Mouse (Mus musculus) MEL (cell line): Measurements from ENCODE around the gene Sgpp2. TPM values are rescaled to one million over a fixed set of nuclear protein-coding genes. Genes with fewer than 3 reads are reported as not detected.

ENCODE experiments used
- DNase-seq: peaks from one replicate; pipeline ENCODE4 v3.0.0; 2011; ENCODE audit warnings: low read depth, low spot score
- H3K27ac ChIP-seq: 2 replicates; pipeline ENCODE4 v1.5.1; 2012; ENCODE audit warnings: low read depth, mild to moderate bottlenecking, control low read depth, low read length, moderate library complexity; ENCODE audit not compliant: control insufficient read depth
- H3K27me3 ChIP-seq, 2 experiments: fragments of 150-350 bp in 1 of 2; sonication (generic) in 1 of 2; 2 replicates each; pipeline ENCODE4 v1.6.1; 2012; ENCODE audit warnings: low read length in 2 of 2, mild to moderate bottlenecking in 2 of 2, improper control_type of control experiment in 1 of 2, moderate library complexity in 1 of 2; ENCODE audit not compliant: insufficient read depth in 2 of 2, control insufficient read depth in 1 of 2
- H3K36me3 ChIP-seq, 2 experiments: 2 replicates each; pipeline ENCODE4 v1.6.1; 2012 to 2014; ENCODE audit warnings: low read length in 2 of 2, improper control_type of control experiment in 1 of 2, inconsistent platforms in 1 of 2, mild to moderate bottlenecking in 1 of 2; ENCODE audit not compliant: insufficient read depth in 2 of 2, control insufficient read depth in 1 of 2
- H3K4me1 ChIP-seq, 2 experiments: fragments of 150-350 bp in 1 of 2; sonication (generic) in 1 of 2; 2 replicates each; pipeline ENCODE4 v1.6.1; 2012; ENCODE audit warnings: low read length in 2 of 2, improper control_type of control experiment in 1 of 2, mild to moderate bottlenecking in 1 of 2; ENCODE audit not compliant: insufficient read depth in 2 of 2, control insufficient read depth in 1 of 2
- H3K4me3 ChIP-seq, 2 experiments: fragments of 150-350 bp in 1 of 2; sonication (generic) in 1 of 2; 2 replicates each; pipeline ENCODE4 v1.5.1; 2012; ENCODE audit warnings: low read depth in 2 of 2, low read length in 2 of 2, mild to moderate bottlenecking in 2 of 2, moderate library complexity in 2 of 2, control low read depth in 1 of 2, improper control_type of control experiment in 1 of 2; ENCODE audit not compliant: control insufficient read depth in 1 of 2, insufficient read depth in 1 of 2
- H3K79me2 ChIP-seq: 2 replicates; pipeline ENCODE4 v1.6.1; 2012; ENCODE audit warnings: mild to moderate bottlenecking, low read length, moderate library complexity; ENCODE audit not compliant: control insufficient read depth, poor library complexity, insufficient read depth
- H3K9ac ChIP-seq: 2 replicates; pipeline ENCODE4 v1.6.1; 2012; ENCODE audit warnings: low read depth, mild to moderate bottlenecking, control low read depth, low read length, moderate library complexity; ENCODE audit not compliant: control insufficient read depth, poor library complexity, severe bottlenecking
- H3K9me3 ChIP-seq: fragments of 150-350 bp; sonication (generic); replicated peaks from 2 replicates; pipeline ENCODE4 v1.6.1; 2012; ENCODE audit warnings: mild to moderate bottlenecking, low read length, improper control_type of control experiment, moderate library complexity; ENCODE audit not compliant: insufficient read depth
- BHLHE40 ChIP-seq: IDR thresholded peaks from 2 replicates; pipeline ENCODE4 v1.6.1; 2012; ENCODE audit warnings: low read depth, mild to moderate bottlenecking, inconsistent platforms, low read length, improper control_type of control experiment, borderline replicate concordance
- ETS1 ChIP-seq: IDR thresholded peaks from 2 replicates; pipeline ENCODE4 v1.6.1; 2012; ENCODE audit warnings: low read depth, mild to moderate bottlenecking, inconsistent platforms, low read length, improper control_type of control experiment, moderate library complexity
- GABPA ChIP-seq: IDR thresholded peaks from 2 replicates; pipeline ENCODE4 v1.6.1; 2012; ENCODE audit warnings: low read depth, mild to moderate bottlenecking, inconsistent platforms, low read length, improper control_type of control experiment, moderate library complexity
- HCFC1 ChIP-seq: IDR thresholded peaks from 2 replicates; pipeline ENCODE4 v1.6.1; 2012; ENCODE audit warnings: low read depth, mild to moderate bottlenecking, inconsistent platforms, low read length, improper control_type of control experiment, moderate library complexity
- MAX ChIP-seq: IDR thresholded peaks from 2 replicates; pipeline ENCODE4 v1.6.1; 2011; ENCODE audit warnings: low read length, improper control_type of control experiment
- MAZ ChIP-seq: IDR thresholded peaks from 2 replicates; pipeline ENCODE4 v1.6.1; 2012; ENCODE audit warnings: low read depth, mild to moderate bottlenecking, inconsistent platforms, low read length, improper control_type of control experiment
- MYB ChIP-seq: IDR thresholded peaks from 2 replicates; pipeline ENCODE4 v1.6.1; 2011; ENCODE audit warnings: mild to moderate bottlenecking, low read depth, low read length, improper control_type of control experiment
- POLR2A ChIP-seq, 2 experiments: IDR thresholded peaks; 2 replicates each; pipeline ENCODE4 v1.6.1; 2011 to 2012; ENCODE audit warnings: low read length in 2 of 2, mild to moderate bottlenecking in 2 of 2, control low read depth in 1 of 2, improper control_type of control experiment in 1 of 2, low read depth in 1 of 2, moderate library complexity in 1 of 2; ENCODE audit not compliant: control insufficient read depth in 1 of 2, insufficient read depth in 1 of 2, poor library complexity in 1 of 2
- POLR2AphosphoS5 ChIP-seq: IDR thresholded peaks from 2 replicates; pipeline ENCODE4 v1.6.1; 2012; ENCODE audit warnings: low read depth, borderline replicate concordance, mild to moderate bottlenecking, inconsistent platforms, low read length, moderate library complexity, mixed read lengths
- RAD21 ChIP-seq: IDR thresholded peaks from 2 replicates; pipeline ENCODE4 v1.6.1; 2011; ENCODE audit warnings: mild to moderate bottlenecking, low read depth, low read length, improper control_type of control experiment
- TAL1 ChIP-seq: IDR thresholded peaks from 2 replicates; pipeline ENCODE4 v1.6.1; 2012; ENCODE audit warnings: mild to moderate bottlenecking, inconsistent platforms, low read length, moderate library complexity, mixed read lengths
- USF2 ChIP-seq, 2 experiments: IDR thresholded peaks; 2 replicates each; pipeline ENCODE4 v1.6.1; 2011 to 2012; ENCODE audit warnings: improper control_type of control experiment in 2 of 2, low read length in 2 of 2, borderline replicate concordance in 1 of 2, inconsistent platforms in 1 of 2, low read depth in 1 of 2, mild to moderate bottlenecking in 1 of 2; ENCODE audit not compliant: insufficient read depth in 1 of 2
- ZKSCAN1 ChIP-seq: IDR thresholded peaks from 2 replicates; pipeline ENCODE4 v1.6.1; 2012; ENCODE audit warnings: low read depth, mild to moderate bottlenecking, inconsistent platforms, low read length, improper control_type of control experiment, moderate library complexity
- ZMIZ1 ChIP-seq: IDR thresholded peaks from 2 replicates; pipeline ENCODE4 v1.6.1; 2012; ENCODE audit warnings: low read depth, mild to moderate bottlenecking, inconsistent platforms, low read length, improper control_type of control experiment, moderate library complexity
- polyA plus RNA-seq, 2 experiments: library from polyadenylated mRNA; stranded (reverse) in 1 of 2; unstranded in 1 of 2; fragments of >175 nt in 1 of 2; fragments of >200 nt in 1 of 2; gene quantifications; 2 replicates each; pipeline versions ENCODE4 v1.2.1 to v1.2.4; 2012; ENCODE audit warnings: low replicate concordance in 2 of 2, low read depth in 1 of 2; ENCODE audit not compliant: insufficient read length in 2 of 2, insufficient read depth in 1 of 2, missing spikeins in 1 of 2
- total RNA-seq: library from RNA; depleted of rRNA; stranded (reverse); fragments of 300-350 nt; gene quantifications from 2 replicates; pipeline ENCODE4 v1.2.3, GENCODE M21; 2012

Gene Sgpp2
- total and polyA plus RNA-seq, 3 experiments, result 0.08 to 0.12 TPM; not detected in 1

GRCm38 (mm10) chr1:78412668-78413067 lies 102.5 kb downstream of the Sgpp2 start:
- TF ChIP-seq MAZ (no peak), MYB (no peak)
- TF ChIP-seq, all 39 proteins: peak for 0
- no peaks in the 10 kb centered on the region for H3K4me1 ChIP-seq
- no peaks in the 10 kb centered on the region for H3K9me3 ChIP-seq
- peak; percentile 25 for DNase-seq
- no peaks in the 10 kb centered on the region for H3K27me3 ChIP-seq
- no peaks in the 10 kb centered on the region for H3K36me3 ChIP-seq
- H3K9ac ChIP-seq, result no peak overlapping the region
- no peak overlapping the region for H3K27ac ChIP-seq
- H3K4me3 ChIP-seq, result no peak overlapping the region
- H3K79me2 ChIP-seq, result no peaks in the 10 kb centered on the region

GRCm38 (mm10) chr1:78414421-78414820 lies 104.3 kb downstream of the Sgpp2 start:
- Histone ChIP-seq H3K4me3 (no peak overlapping the region), H3K9me3 (no peaks in the 10 kb centered on the region), H3K9ac (no peak overlapping the region), H3K4me1 (no peaks in the 10 kb centered on the region), H3K27ac (no peak overlapping the region), H3K27me3 (no peaks in the 10 kb centered on the region), H3K36me3 (no peaks in the 10 kb centered on the region; a peak in 1 of 4 replicates), H3K79me2 (no peaks in the 10 kb centered on the region)
- no peak for DNase-seq
- no peak for TF ChIP-seq POLR2A (IDR thresholded peaks at IDR 0.05; ENCODE audit: control insufficient read depth in 1 of 2, insufficient read depth in 1 of 2, low read depth in 1 of 2, low read length in 2 of 2, poor library complexity in 1 of 2)
- TF ChIP-seq RAD21, result no peak

GRCm38 (mm10) chr1:78417154-78417911 lies 107.2 kb downstream of the Sgpp2 start:
- Histone ChIP-seq H3K9me3 (no peaks in the 10 kb centered on the region), H3K36me3 (no peaks in the 10 kb centered on the region; a peak in 1 of 4 replicates), H3K4me3 (no peak overlapping the region), H3K27ac (no peak overlapping the region), H3K9ac (no peak overlapping the region), H3K27me3 (no peaks in the 10 kb centered on the region), H3K79me2 (no peaks in the 10 kb centered on the region), H3K4me1 (no peaks in the 10 kb centered on the region)
- DNase-seq, result no peak
- TF ChIP-seq POLR2AphosphoS5, result no peak
- TF ChIP-seq MAX, result no peak
- TF ChIP-seq HCFC1, result no peak
- TF ChIP-seq ZKSCAN1, result no peak
- no peak for TF ChIP-seq RAD21
- no peak for TF ChIP-seq TAL1
- no peak for TF ChIP-seq BHLHE40
- TF ChIP-seq ETS1, result no peak
- no peak for TF ChIP-seq MAZ
- no peak for TF ChIP-seq GABPA
- no peak for TF ChIP-seq USF2 (IDR thresholded peaks at IDR 0.05; ENCODE audit: borderline replicate concordance in 1 of 2, insufficient read depth in 1 of 2, low read depth in 1 of 2, low read length in 2 of 2)
- no peak for TF ChIP-seq ZMIZ1
- no peak for TF ChIP-seq POLR2A (IDR thresholded peaks at IDR 0.05; ENCODE audit: control insufficient read depth in 1 of 2, insufficient read depth in 1 of 2, low read depth in 1 of 2, low read length in 2 of 2, poor library complexity in 1 of 2)
